Mouse (Mus musculus) induced T-regulatory cell, adult 2 months (primary cell): Measurements from ENCODE around the gene Asns.

Source experiments
- DNase-seq: peaks from one replicate; pipeline ENCODE4 v3.0.0-alpha.2; 2012; ENCODE audit warnings: low read depth

The Asns gene

GRCm38 (mm10) chr6:7692884-7693585 is at the start of gene Asns:
Gene Asns, minus strand, starts transcription at chr6:7693254.
- peak; percentile 65 for DNase-seq

- DNase-seq: no peak
Measured at GRCm38 (mm10) chr6:7741721-7742120, 48.7 kb upstream of the Asns start.

- no peak for DNase-seq
Measured at GRCm38 (mm10) chr6:7737842-7738241, 44.8 kb upstream of the Asns start.

- DNase-seq: peak; percentile 84
Measured at GRCm38 (mm10) chr6:7732754-7733708, 40.0 kb upstream of the Asns start.

GRCm38 (mm10) chr6:7732097-7732496 is 39.0 kb upstream of the Asns start:
- no peak for DNase-seq

- DNase-seq: no peak
Measured at GRCm38 (mm10) chr6:7729128-7729527, 36.1 kb upstream of the Asns start.

- DNase-seq: no peak
Measured at GRCm38 (mm10) chr6:7728241-7728640, 35.2 kb upstream of the Asns start.

GRCm38 (mm10) chr6:7716236-7716635 is 23.2 kb upstream of the Asns start:
- DNase-seq: no peak

- no peak for DNase-seq
Measured at GRCm38 (mm10) chr6:7714230-7714629, 21.2 kb upstream of the Asns start.

- DNase-seq: no peak
Measured at GRCm38 (mm10) chr6:7711837-7712330, 18.8 kb upstream of the Asns start.

- DNase-seq: no peak
Measured at GRCm38 (mm10) chr6:7708246-7708645, 15.2 kb upstream of the Asns start.

GRCm38 (mm10) chr6:7706796-7707195 is 13.7 kb upstream of the Asns start:
- DNase-seq: no peak

- no peak for DNase-seq
Measured at GRCm38 (mm10) chr6:7697999-7698699, 5.1 kb upstream of the Asns start.

- no peak for DNase-seq
Measured at GRCm38 (mm10) chr6:7697077-7697643, 4.1 kb upstream of the Asns start.

- no peak for DNase-seq
Measured at GRCm38 (mm10) chr6:7696641-7697040, 3.6 kb upstream of the Asns start.

- DNase-seq: no peak
Measured at GRCm38 (mm10) chr6:7695901-7696300, 2.8 kb upstream of the Asns start.

- no peak for DNase-seq
Measured at GRCm38 (mm10) chr6:7693666-7694065, 612 bp upstream of the Asns start.

GRCm38 (mm10) chr6:7692451-7692850 is 603 bp downstream of the Asns start:
- DNase-seq: peak; percentile 12

- DNase-seq: no peak
Measured at GRCm38 (mm10) chr6:7692037-7692436, 1.0 kb downstream of the Asns start.

- no peak for DNase-seq
Measured at GRCm38 (mm10) chr6:7690456-7690855, 2.6 kb downstream of the Asns start.

- DNase-seq: no peak
Measured at GRCm38 (mm10) chr6:7689180-7689579, 3.9 kb downstream of the Asns start.

- no peak for DNase-seq
Measured at GRCm38 (mm10) chr6:7686047-7686446, 7.0 kb downstream of the Asns start.
